Mouse (Mus musculus): ENCODE results near the gene Ak2. TPM values are rescaled to one million over a fixed set of nuclear protein-coding genes. Genes with fewer than 3 reads are reported as not detected.

Ak2 gene
- polyA plus RNA-seq, 1 experiment from 2014 or later, result 139 TPM

GRCm38 (mm10) chr4:128969081-128969480 is 22.7 kb upstream of the Ak2 start:
- Histone ChIP-seq H3K4me3 (ENCODE audit: low read depth, low read length) (no peak overlapping the region), H3K9ac (ENCODE audit: low read depth, low read length) (no peak overlapping the region), H3K9me3 (replicated peaks; ENCODE audit: control insufficient read depth, low read length) (no peaks in the 10 kb centered on the region), H3K27ac (ENCODE audit: low read depth, low read length) (no peak overlapping the region), H3K4me2 (no peak overlapping the region), H3K27me3 (ENCODE audit: control insufficient read depth, insufficient read depth, low read length) (peaks cover 4% of the 10 kb centered on the region), H3K36me3 (ENCODE audit: control insufficient read depth, insufficient read depth, low read length) (no peaks in the 10 kb centered on the region), H3K4me1 (ENCODE audit: control insufficient read depth, insufficient read depth, low read length) (peaks cover 2% of the 10 kb centered on the region; the same call in 1 of the 2 replicates)
- WGBS (ENCODE audit: insufficient replicate concordance), result 70% methylated on average over 5 of the region's 5 CpGs
- no peak for ATAC-seq (replicated peaks; ENCODE audit: insufficient number of reproducible peaks, low FRiP score, low TSS enrichment)

DNA sequence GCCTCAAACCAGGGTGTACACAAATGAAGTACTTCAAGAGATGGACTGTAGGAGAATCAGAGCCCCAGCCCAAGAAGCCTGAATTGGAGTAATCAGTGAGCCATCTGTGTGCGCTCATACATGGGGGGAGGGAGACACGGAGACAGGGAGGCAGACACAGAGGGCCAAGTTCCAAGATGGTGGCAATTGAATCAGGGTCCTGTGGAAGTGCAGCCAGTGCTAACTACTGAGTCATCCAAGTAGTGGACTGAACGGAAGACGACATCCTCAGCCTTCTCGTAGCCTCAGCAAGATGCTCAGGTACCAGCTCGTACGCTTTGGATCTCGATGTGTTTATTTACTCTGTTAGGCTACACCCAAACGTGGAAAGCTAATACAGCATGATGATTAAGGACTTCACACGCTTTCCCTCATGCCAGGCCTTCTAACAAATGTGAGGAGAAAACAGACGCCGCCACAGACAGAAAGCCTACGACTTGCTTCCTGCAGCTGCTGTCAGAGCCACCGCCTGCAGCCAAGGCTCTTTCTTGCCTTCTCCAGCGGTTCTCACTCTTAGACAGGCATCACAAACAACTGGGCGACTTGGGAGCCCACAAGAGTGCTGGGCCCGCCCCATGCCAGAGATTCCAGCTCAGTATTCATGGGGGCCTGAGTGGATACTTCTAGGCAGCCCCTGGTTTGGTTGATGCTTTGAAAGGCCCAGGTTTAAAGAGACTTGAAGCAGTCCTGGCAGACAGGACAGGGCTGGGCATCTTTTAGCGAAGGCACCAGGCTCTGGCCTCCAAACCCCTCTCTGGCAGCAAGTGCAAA is 21.9 kb upstream of the Ak2 start:
- H3K9ac ChIP-seq (ENCODE audit: low read depth, low read length), result no peak overlapping the region
- H3K9me3 ChIP-seq (replicated peaks; ENCODE audit: control insufficient read depth, low read length), result no peaks in the 10 kb centered on the region
- H3K27me3 ChIP-seq (ENCODE audit: control insufficient read depth, insufficient read depth, low read length), result no peaks in the 10 kb centered on the region; the same call in 1 of the 2 replicates
- no peaks in the 10 kb centered on the region for H3K36me3 ChIP-seq (ENCODE audit: control insufficient read depth, insufficient read depth, low read length)
- no peak overlapping the region for H3K4me2 ChIP-seq
- no peak for ATAC-seq (replicated peaks; ENCODE audit: insufficient number of reproducible peaks, low FRiP score, low TSS enrichment)
- no peak overlapping the region for H3K27ac ChIP-seq (ENCODE audit: low read depth, low read length)
- H3K4me3 ChIP-seq (ENCODE audit: low read depth, low read length), result no peak overlapping the region
- peaks cover 2% of the 10 kb centered on the region; the same call in 1 of the 2 replicates for H3K4me1 ChIP-seq (ENCODE audit: control insufficient read depth, insufficient read depth, low read length)
- 59% methylated on average over 18 of the region's 18 CpGs for WGBS (ENCODE audit: insufficient replicate concordance)

GRCm38 (mm10) chr4:128970417-128970807 is 21.3 kb upstream of the Ak2 start:
- ATAC-seq (replicated peaks; ENCODE audit: insufficient number of reproducible peaks, low FRiP score, low TSS enrichment), result no peak
- Histone ChIP-seq H3K36me3 (ENCODE audit: control insufficient read depth, insufficient read depth, low read length) (no peaks in the 10 kb centered on the region), H3K9ac (ENCODE audit: low read depth, low read length) (no peak overlapping the region), H3K4me2 (no peak overlapping the region), H3K4me3 (ENCODE audit: low read depth, low read length) (no peak overlapping the region), H3K4me1 (ENCODE audit: control insufficient read depth, insufficient read depth, low read length) (peaks cover 2% of the 10 kb centered on the region; the same call in 1 of the 2 replicates), H3K9me3 (replicated peaks; ENCODE audit: control insufficient read depth, low read length) (no peaks in the 10 kb centered on the region), H3K27me3 (ENCODE audit: control insufficient read depth, insufficient read depth, low read length) (no peaks in the 10 kb centered on the region; the same call in 1 of the 2 replicates), H3K27ac (ENCODE audit: low read depth, low read length) (no peak overlapping the region)
- 68% methylated on average over 7 of the region's 8 CpGs for WGBS (ENCODE audit: insufficient replicate concordance)

DNA sequence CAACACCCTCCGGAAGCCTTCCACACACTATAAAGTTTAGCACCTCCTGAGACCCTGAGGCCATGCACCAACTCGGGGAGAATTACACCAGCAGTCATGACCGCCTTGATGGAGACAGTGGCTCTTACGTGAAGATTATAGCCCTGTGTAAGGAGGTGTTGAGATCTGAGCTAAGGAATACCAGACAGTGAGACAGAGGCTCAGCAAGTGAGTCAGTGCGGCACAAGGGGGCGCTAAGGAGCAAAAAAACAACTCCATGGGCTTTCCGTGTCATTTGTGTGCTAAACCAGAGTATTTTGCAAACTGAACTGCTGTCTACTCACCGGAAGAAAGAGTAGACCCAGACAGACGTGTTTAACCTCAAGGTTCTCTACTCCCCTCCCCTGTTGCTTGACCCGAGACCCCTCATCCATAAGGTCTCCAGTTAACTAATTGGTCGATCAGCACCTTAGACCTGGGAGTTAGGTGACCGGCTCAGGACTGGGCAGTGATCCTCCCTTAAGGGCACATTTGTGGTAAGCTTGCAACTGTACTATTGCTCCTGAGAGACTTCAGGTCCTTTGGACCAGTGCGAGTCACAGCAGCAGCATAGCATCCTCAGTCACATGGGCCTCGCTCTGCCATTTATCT is 20.6 kb upstream of the Ak2 start:
- 41% methylated on average over 14 of the region's 14 CpGs for WGBS (ENCODE audit: insufficient replicate concordance)
- Histone ChIP-seq H3K9ac (ENCODE audit: low read depth, low read length) (no peak overlapping the region), H3K27me3 (ENCODE audit: control insufficient read depth, insufficient read depth, low read length) (no peaks in the 10 kb centered on the region; the same call in 1 of the 2 replicates), H3K4me2 (no peak overlapping the region), H3K4me1 (ENCODE audit: control insufficient read depth, insufficient read depth, low read length) (peaks cover 2% of the 10 kb centered on the region; the same call in 1 of the 2 replicates), H3K36me3 (ENCODE audit: control insufficient read depth, insufficient read depth, low read length) (no peaks in the 10 kb centered on the region), H3K27ac (ENCODE audit: low read depth, low read length) (no peak overlapping the region), H3K9me3 (replicated peaks; ENCODE audit: control insufficient read depth, low read length) (no peaks in the 10 kb centered on the region), H3K4me3 (ENCODE audit: low read depth, low read length) (no peak overlapping the region)
- no peak for ATAC-seq (replicated peaks; ENCODE audit: insufficient number of reproducible peaks, low FRiP score, low TSS enrichment)

- Histone ChIP-seq H3K9ac (ENCODE audit: low read depth, low read length) (no peak overlapping the region), H3K4me1 (ENCODE audit: control insufficient read depth, insufficient read depth, low read length) (no peaks in the 10 kb centered on the region), H3K27me3 (ENCODE audit: control insufficient read depth, insufficient read depth, low read length) (no peaks in the 10 kb centered on the region), H3K27ac (ENCODE audit: low read depth, low read length) (no peak overlapping the region), H3K36me3 (ENCODE audit: control insufficient read depth, insufficient read depth, low read length) (no peaks in the 10 kb centered on the region), H3K4me2 (no peak overlapping the region), H3K9me3 (replicated peaks; ENCODE audit: control insufficient read depth, low read length) (no peaks in the 10 kb centered on the region), H3K4me3 (ENCODE audit: low read depth, low read length) (no peak overlapping the region)
- ATAC-seq (replicated peaks; ENCODE audit: insufficient number of reproducible peaks, low FRiP score, low TSS enrichment), result no peak
- 79% methylated on average over 8 of the region's 8 CpGs for WGBS (ENCODE audit: insufficient replicate concordance)
These were observed 17.1 kb upstream of the Ak2 start for GRCm38 (mm10) chr4:128974677-128975076.

- no peak overlapping the region for H3K9ac ChIP-seq (ENCODE audit: low read depth, low read length)
- no peak overlapping the region for H3K27ac ChIP-seq (ENCODE audit: low read depth, low read length)
- H3K4me1 ChIP-seq (ENCODE audit: control insufficient read depth, insufficient read depth, low read length), result no peaks in the 10 kb centered on the region
- H3K4me3 ChIP-seq (ENCODE audit: low read depth, low read length), result no peak overlapping the region
- no peak overlapping the region for H3K4me2 ChIP-seq
- H3K9me3 ChIP-seq (replicated peaks; ENCODE audit: control insufficient read depth, low read length), result no peaks in the 10 kb centered on the region
- H3K36me3 ChIP-seq (ENCODE audit: control insufficient read depth, insufficient read depth, low read length), result no peaks in the 10 kb centered on the region
- 75% methylated on average over 4 of the region's 4 CpGs for WGBS (ENCODE audit: insufficient replicate concordance)
- ATAC-seq (replicated peaks; ENCODE audit: insufficient number of reproducible peaks, low FRiP score, low TSS enrichment), result no peak
- no peaks in the 10 kb centered on the region for H3K27me3 ChIP-seq (ENCODE audit: control insufficient read depth, insufficient read depth, low read length)
These were observed 15.2 kb upstream of the Ak2 start for GRCm38 (mm10) chr4:128976577-128976976.

DNA sequence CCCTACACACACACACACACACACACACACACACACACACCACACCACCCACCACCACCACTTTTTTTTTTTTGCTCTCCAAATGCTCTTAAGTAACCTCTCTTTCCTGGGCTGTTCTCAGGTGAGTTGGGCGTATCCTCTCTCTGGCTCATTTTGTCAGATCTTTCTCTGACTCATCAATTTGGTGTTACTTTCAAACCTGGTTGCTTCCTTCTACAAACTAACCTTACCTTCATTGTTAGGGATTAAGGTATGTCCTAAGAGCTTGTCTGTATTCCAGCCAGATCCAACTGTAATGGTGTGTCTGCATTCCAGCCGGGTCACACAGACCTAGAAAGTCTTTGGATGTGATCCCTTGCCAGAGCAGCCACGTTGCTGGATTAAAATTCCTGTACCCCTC is 14.5 kb upstream of the Ak2 start:
- ATAC-seq (replicated peaks; ENCODE audit: insufficient number of reproducible peaks, low FRiP score, low TSS enrichment), result no peak
- 68% methylated on average over 3 of the region's 3 CpGs for WGBS (ENCODE audit: insufficient replicate concordance)
- no peaks in the 10 kb centered on the region for H3K36me3 ChIP-seq (ENCODE audit: control insufficient read depth, insufficient read depth, low read length)

DNA sequence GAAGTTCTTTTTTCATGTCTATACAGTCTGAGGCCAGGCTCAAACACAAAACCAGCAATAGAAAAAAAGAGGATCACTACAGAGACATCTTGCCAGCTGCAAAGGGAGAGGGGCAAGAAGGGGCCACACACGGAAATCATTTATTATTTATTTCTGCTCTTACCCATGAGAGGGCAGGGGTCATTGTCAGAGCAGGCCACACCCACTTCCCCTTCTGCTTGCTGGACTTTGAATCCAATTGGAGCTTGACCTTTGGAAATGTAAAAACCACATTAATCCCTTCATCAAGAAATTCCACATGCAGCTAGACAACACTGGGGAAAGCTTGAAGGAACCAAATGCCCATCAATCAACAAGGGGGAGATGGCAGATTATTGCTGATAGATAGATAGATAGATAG is 13.1 kb upstream of the Ak2 start:
- Histone ChIP-seq H3K4me3 (ENCODE audit: low read depth, low read length) (no peak overlapping the region), H3K4me2 (no peak overlapping the region), H3K9ac (ENCODE audit: low read depth, low read length) (no peak overlapping the region), H3K27ac (ENCODE audit: low read depth, low read length) (no peak overlapping the region), H3K36me3 (ENCODE audit: control insufficient read depth, insufficient read depth, low read length) (no peaks in the 10 kb centered on the region), H3K4me1 (ENCODE audit: control insufficient read depth, insufficient read depth, low read length) (no peaks in the 10 kb centered on the region), H3K27me3 (ENCODE audit: control insufficient read depth, insufficient read depth, low read length) (no peaks in the 10 kb centered on the region), H3K9me3 (replicated peaks; ENCODE audit: control insufficient read depth, low read length) (no peaks in the 10 kb centered on the region)
- ATAC-seq (replicated peaks; ENCODE audit: insufficient number of reproducible peaks, low FRiP score, low TSS enrichment), result no peak
- WGBS (ENCODE audit: insufficient replicate concordance), result 36% methylated on average over 1 of the region's 1 CpGs

More for the DNA sequence above, 14.5 kb upstream of the Ak2 start:
- Histone ChIP-seq H3K4me3 (ENCODE audit: low read depth, low read length) (no peak overlapping the region), H3K4me1 (ENCODE audit: control insufficient read depth, insufficient read depth, low read length) (no peaks in the 10 kb centered on the region), H3K9ac (ENCODE audit: low read depth, low read length) (no peak overlapping the region), H3K4me2 (no peak overlapping the region), H3K27me3 (ENCODE audit: control insufficient read depth, insufficient read depth, low read length) (no peaks in the 10 kb centered on the region), H3K9me3 (replicated peaks; ENCODE audit: control insufficient read depth, low read length) (no peaks in the 10 kb centered on the region), H3K27ac (ENCODE audit: low read depth, low read length) (no peak overlapping the region)

Data from heart, embryonic 11.5 days (tissue).